Mouse (Mus musculus): Measurements from ENCODE around the gene Gm49450. TPM values are rescaled to one million over a fixed set of nuclear protein-coding genes. Genes with fewer than 3 reads are reported as not detected.
A peak's percentile ranks its signal among the peaks of the same experiment; 100 is the strongest.

The Gm49450 gene
- polyA plus RNA-seq, 1 experiment from 2014 or later, result not detected

DNA sequence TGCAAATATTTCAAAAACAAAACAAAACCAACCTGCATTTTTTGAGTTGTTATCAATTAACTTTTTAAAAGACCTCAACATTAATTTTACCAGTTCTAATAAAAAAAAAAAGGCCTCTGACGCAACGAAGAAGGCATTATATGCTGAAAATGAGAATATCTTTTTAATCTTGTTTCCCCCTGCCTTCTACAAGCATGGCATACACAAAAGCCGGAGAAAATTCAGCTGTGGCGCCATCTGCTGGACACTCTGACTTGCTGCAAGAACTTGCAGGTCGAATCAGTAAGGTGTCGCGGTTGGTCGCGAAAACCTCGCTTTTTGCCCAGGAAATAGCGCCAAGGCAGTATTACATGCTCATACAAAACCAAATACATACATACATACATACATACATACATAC, 40.5 kb upstream of the Gm49450 start:
- peak overlapping the region; percentile 63; the same call in 1 of the 2 replicates for H3K9ac ChIP-seq (ENCODE audit: low read depth, low read length)
- peak overlapping the region; percentile 59 for H3K4me2 ChIP-seq (ENCODE audit: low read depth, low read length)
- 3% methylated on average over 11 of the region's 11 CpGs for WGBS
- peak overlapping the region; percentile 88 for H3K27ac ChIP-seq (replicated peaks; ENCODE audit: low read depth, low read length)
- no peaks in the 10 kb centered on the region for H3K36me3 ChIP-seq (ENCODE audit: control insufficient read depth, insufficient read depth, low read length)
- H3K4me1 ChIP-seq (ENCODE audit: control insufficient read depth, insufficient read depth, low read length), result peaks cover 24% of the 10 kb centered on the region
- H3K9me3 ChIP-seq (ENCODE audit: control insufficient read depth, low read length), result no peaks in the 10 kb centered on the region
- ATAC-seq (ENCODE audit: low read depth) (peak; percentile 20; the same call in 1 of the 2 replicates), DNase-seq (ENCODE audit: low spot score) (peak; percentile 96)
- H3K4me3 ChIP-seq (ENCODE audit: low read depth, low read length), result peak overlapping the region; percentile 37; the same call in 1 of the 2 replicates
- no peaks in the 10 kb centered on the region for H3K27me3 ChIP-seq (replicated peaks; ENCODE audit: control insufficient read depth, insufficient read depth, low read length)

DNA sequence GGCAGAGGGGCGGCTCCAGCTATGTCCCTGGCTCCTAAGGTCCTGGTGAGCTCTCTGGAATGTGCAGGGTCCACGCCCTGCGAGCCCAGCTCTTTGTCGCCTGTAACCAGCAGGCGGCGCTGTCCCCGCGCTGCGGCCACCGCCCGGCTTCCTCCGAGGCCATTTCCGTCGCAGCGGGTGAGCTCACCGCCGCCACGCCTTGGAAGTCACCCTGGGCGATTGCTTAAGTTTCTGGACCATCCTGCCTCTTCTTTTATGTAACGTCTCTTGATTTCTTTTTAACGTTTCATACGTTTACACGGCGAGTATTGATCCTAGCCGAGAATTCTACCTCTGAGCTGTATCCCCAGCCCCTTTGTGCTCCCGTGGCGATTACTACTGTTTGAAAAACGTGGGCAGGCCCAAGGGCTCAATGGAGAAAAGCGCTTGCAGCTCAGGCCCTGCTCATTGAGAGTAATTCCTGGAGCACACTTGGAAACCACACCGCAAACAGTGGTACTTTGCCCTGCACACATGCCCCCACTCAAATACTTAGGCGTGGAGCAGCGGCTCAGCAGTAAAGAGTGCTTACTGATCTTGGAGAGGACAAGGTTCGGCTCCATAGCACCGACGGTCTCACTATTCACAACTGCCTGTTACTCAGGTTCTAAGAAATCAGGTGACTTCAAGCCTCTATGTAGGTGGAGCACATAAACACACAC, 39.9 kb upstream of the Gm49450 start:
- no peaks in the 10 kb centered on the region for H3K36me3 ChIP-seq (ENCODE audit: control insufficient read depth, insufficient read depth, low read length)
- DNase-seq (ENCODE audit: low spot score), result peak; percentile 94
- peak overlapping the region; percentile 63 for H3K9ac ChIP-seq (ENCODE audit: low read depth, low read length)
- H3K9me3 ChIP-seq (ENCODE audit: control insufficient read depth, low read length), result no peaks in the 10 kb centered on the region
- H3K27me3 ChIP-seq (replicated peaks; ENCODE audit: control insufficient read depth, insufficient read depth, low read length), result no peaks in the 10 kb centered on the region
- H3K4me2 ChIP-seq (ENCODE audit: low read depth, low read length), result peak overlapping the region; percentile 59
- H3K4me3 ChIP-seq (ENCODE audit: low read depth, low read length), result peak overlapping the region; percentile 37
- H3K4me1 ChIP-seq (ENCODE audit: control insufficient read depth, insufficient read depth, low read length), result peaks cover 26% of the 10 kb centered on the region
- H3K27ac ChIP-seq (replicated peaks; ENCODE audit: low read depth, low read length), result peak overlapping the region; percentile 88
- ATAC-seq (ENCODE audit: low read depth), result peak; percentile 90
- WGBS, result 5% methylated on average over 35 of the region's 35 CpGs

DNA sequence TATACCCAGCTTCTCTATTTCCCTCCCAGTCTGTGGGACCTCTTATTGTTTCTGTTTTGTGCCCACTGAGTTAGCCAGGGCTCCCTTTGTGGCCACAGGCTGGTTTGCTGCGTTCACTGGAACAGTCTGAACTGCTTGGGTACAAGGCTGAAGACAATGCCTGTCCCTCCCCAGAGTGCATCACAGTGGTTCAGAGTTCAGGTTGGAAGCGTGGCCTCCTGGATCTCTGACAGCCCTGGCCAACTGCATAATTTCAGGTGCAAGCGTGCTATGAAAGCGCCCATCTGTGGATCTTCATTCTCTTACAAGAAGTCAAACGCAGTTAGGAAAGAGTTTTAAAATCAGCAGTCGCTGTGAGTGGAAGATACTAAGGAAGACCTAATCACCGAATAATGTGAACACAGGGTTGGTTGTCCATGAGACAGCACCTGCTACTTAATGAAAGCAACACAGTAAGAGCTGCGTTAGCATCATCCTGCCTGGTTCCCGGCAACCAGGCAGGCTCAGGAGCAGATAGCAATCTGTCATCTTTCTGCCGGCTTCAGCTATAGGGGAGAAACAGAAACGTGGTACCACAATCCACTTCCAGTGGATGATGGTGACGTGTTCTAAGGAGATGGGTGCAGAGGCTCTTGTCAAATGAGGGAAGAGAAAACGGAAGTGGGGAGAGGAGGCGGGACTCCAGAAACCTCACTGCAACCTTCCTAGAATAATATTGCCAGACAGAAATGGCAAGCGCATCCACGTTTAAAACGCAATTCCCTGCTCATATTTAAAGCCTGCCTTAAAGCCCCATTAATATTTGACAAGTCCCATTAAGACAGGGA, 38.9 kb upstream of the Gm49450 start:
- peak overlapping the region; percentile 37 for H3K4me3 ChIP-seq (ENCODE audit: low read depth, low read length)
- WGBS, result 26% methylated on average over 17 of the region's 17 CpGs
- H3K27ac ChIP-seq (replicated peaks; ENCODE audit: low read depth, low read length), result peak overlapping the region; percentile 88
- H3K4me1 ChIP-seq (ENCODE audit: control insufficient read depth, insufficient read depth, low read length), result peaks cover 35% of the 10 kb centered on the region
- H3K27me3 ChIP-seq (replicated peaks; ENCODE audit: control insufficient read depth, insufficient read depth, low read length), result no peaks in the 10 kb centered on the region
- H3K9ac ChIP-seq (ENCODE audit: low read depth, low read length), result peak overlapping the region; percentile 63
- ATAC-seq (ENCODE audit: low read depth) (peak; percentile 37; the same call in 1 of the 2 replicates), DNase-seq (ENCODE audit: low spot score) (peak; percentile 83)
- no peaks in the 10 kb centered on the region for H3K9me3 ChIP-seq (ENCODE audit: control insufficient read depth, low read length)
- H3K4me2 ChIP-seq (ENCODE audit: low read depth, low read length), result peak overlapping the region; percentile 59
- no peaks in the 10 kb centered on the region for H3K36me3 ChIP-seq (ENCODE audit: control insufficient read depth, insufficient read depth, low read length)

DNA sequence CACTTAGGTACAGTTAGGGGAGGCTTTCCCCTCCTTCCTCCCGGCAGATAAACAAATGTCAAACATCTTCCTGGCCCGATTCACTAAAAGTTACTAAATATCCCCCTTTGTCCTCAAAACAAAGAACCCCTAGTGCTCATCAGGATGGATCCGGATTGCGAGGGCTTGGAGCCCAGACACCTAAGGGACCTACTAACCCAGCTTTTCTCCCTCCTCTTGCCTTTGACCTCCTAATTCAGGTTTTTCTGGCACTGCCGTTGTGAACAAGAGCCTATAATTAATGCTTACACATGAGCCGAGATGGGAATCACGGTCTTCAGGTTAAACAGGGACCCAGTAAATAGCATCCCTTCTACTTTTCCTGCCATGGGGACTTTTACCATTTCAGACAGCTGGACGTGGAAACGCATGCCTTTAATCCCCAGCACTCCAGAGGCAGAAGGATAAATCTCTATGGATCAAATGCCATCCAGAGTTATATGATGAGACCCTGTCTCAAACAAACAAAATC, 38.2 kb upstream of the Gm49450 start:
- Histone ChIP-seq H3K9me3 (ENCODE audit: control insufficient read depth, low read length) (no peaks in the 10 kb centered on the region), H3K4me3 (ENCODE audit: low read depth, low read length) (no peak overlapping the region), H3K4me1 (ENCODE audit: control insufficient read depth, insufficient read depth, low read length) (peaks cover 40% of the 10 kb centered on the region), H3K4me2 (ENCODE audit: low read depth, low read length) (peak overlapping the region; percentile 34), H3K27ac (replicated peaks; ENCODE audit: low read depth, low read length) (peak overlapping the region; percentile 88), H3K27me3 (replicated peaks; ENCODE audit: control insufficient read depth, insufficient read depth, low read length) (no peaks in the 10 kb centered on the region), H3K36me3 (ENCODE audit: control insufficient read depth, insufficient read depth, low read length) (no peaks in the 10 kb centered on the region), H3K9ac (ENCODE audit: low read depth, low read length) (peak overlapping the region; percentile 38; the same call in 1 of the 2 replicates)
- DNase-seq (ENCODE audit: low spot score) (peak; percentile 57), ATAC-seq (ENCODE audit: low read depth) (no peak)
- WGBS, result 15% methylated on average over 9 of the region's 9 CpGs

- H3K4me3 ChIP-seq (ENCODE audit: low read depth, low read length), result no peak overlapping the region
- peak overlapping the region; percentile 88 for H3K27ac ChIP-seq (replicated peaks; ENCODE audit: low read depth, low read length)
- no peaks in the 10 kb centered on the region for H3K9me3 ChIP-seq (ENCODE audit: control insufficient read depth, low read length)
- 21% methylated on average over 15 of the region's 15 CpGs for WGBS
- no peaks in the 10 kb centered on the region for H3K36me3 ChIP-seq (ENCODE audit: control insufficient read depth, insufficient read depth, low read length)
- H3K4me2 ChIP-seq (ENCODE audit: low read depth, low read length), result peak overlapping the region; percentile 34
- ATAC-seq (ENCODE audit: low read depth) (0 out of 2 replicates have a peak, but pooled peaks have one; percentile 1), DNase-seq (ENCODE audit: low spot score) (peak; percentile 75)
- no peaks in the 10 kb centered on the region for H3K27me3 ChIP-seq (replicated peaks; ENCODE audit: control insufficient read depth, insufficient read depth, low read length)
- peak overlapping the region; percentile 38 for H3K9ac ChIP-seq (ENCODE audit: low read depth, low read length)
- peaks cover 45% of the 10 kb centered on the region for H3K4me1 ChIP-seq (ENCODE audit: control insufficient read depth, insufficient read depth, low read length)
Observed at GRCm38 (mm10) chr15:98990669-98991539, 37.6 kb upstream of the Gm49450 start.

DNA sequence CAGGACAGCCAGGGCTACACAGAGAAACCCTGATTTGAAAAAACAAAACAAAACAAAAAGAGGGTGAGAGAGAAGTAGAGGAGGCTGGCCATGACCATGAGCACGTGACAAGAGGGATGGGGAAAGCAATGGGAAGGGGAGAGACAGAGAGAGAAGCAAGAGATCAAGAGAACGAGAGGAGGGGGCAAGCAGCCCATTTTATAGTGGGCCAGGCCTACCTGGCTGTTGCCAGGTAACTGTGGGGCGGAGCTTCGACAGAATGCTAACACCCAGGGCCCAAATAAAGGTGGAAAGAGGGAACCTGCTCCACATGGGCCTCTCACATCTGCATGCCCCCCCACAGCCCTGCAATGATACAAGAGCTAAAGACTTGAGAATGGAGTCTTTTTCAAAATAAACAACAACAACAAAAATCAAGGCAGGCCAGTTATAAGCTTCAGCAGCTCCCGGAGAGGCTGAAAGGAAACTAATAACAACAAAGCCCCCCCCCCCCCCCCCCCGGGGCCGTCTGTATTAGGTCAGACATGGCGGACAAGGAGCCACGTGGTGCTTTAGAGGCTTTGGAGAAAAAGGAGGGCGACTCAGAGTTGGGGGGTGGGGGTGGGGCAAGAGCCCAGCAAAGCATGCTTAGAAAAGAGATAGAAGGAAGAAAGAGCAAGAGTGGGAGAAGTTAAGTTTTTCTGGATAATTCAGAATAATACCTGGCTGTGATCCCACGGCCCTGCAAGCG, 36.5 kb upstream of the Gm49450 start:
- ATAC-seq (ENCODE audit: low read depth) (no peak), DNase-seq (ENCODE audit: low spot score) (no peak)
- no peaks in the 10 kb centered on the region for H3K36me3 ChIP-seq (ENCODE audit: control insufficient read depth, insufficient read depth, low read length)
- H3K4me3 ChIP-seq (ENCODE audit: low read depth, low read length), result no peak overlapping the region
- WGBS, result 35% methylated on average over 10 of the region's 12 CpGs
- H3K4me1 ChIP-seq (ENCODE audit: control insufficient read depth, insufficient read depth, low read length), result peaks cover 45% of the 10 kb centered on the region
- no peak overlapping the region for H3K9ac ChIP-seq (ENCODE audit: low read depth, low read length)
- H3K27me3 ChIP-seq (replicated peaks; ENCODE audit: control insufficient read depth, insufficient read depth, low read length), result no peaks in the 10 kb centered on the region
- peak overlapping the region; percentile 34 for H3K4me2 ChIP-seq (ENCODE audit: low read depth, low read length)
- no peaks in the 10 kb centered on the region for H3K9me3 ChIP-seq (ENCODE audit: control insufficient read depth, low read length)
- peak overlapping the region; percentile 88; the same call in 1 of the 2 replicates for H3K27ac ChIP-seq (replicated peaks; ENCODE audit: low read depth, low read length)

DNA sequence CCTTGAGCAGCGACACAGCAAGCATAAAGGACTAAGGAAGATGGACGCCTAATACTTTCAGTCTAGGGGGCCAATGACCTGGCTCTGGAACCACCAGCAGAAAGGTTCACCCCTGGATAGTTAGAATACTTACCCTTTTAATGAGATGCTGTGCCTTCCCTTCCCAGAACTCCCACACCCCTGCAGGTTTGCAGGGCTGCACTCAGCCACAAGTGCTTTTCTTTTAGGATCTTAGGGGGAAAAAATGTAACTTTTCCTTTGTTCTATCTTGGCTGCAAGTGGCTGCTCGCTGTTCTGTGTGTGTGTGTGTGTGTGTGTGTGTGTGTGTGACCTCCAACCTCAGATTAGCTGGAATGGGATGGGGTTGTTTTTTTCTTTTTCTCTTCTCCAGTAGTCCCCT, 35.4 kb upstream of the Gm49450 start:
- Histone ChIP-seq H3K4me2 (ENCODE audit: low read depth, low read length) (no peak overlapping the region), H3K9ac (ENCODE audit: low read depth, low read length) (no peak overlapping the region), H3K9me3 (ENCODE audit: control insufficient read depth, low read length) (no peaks in the 10 kb centered on the region), H3K4me1 (ENCODE audit: control insufficient read depth, insufficient read depth, low read length) (peaks cover 45% of the 10 kb centered on the region), H3K36me3 (ENCODE audit: control insufficient read depth, insufficient read depth, low read length) (no peaks in the 10 kb centered on the region), H3K4me3 (ENCODE audit: low read depth, low read length) (no peak overlapping the region), H3K27ac (replicated peaks; ENCODE audit: low read depth, low read length) (peak overlapping the region; percentile 45; the same call in 1 of the 2 replicates), H3K27me3 (replicated peaks; ENCODE audit: control insufficient read depth, insufficient read depth, low read length) (no peaks in the 10 kb centered on the region)
- no peak for DNase-seq (ENCODE audit: low spot score)
- WGBS, result 65% methylated on average over 3 of the region's 3 CpGs
- ATAC-seq (ENCODE audit: low read depth), result no peak
